Mouse (Mus musculus) liver, postnatal 0 days (tissue): Measurements from ENCODE around the gene Entpd5.

ENCODE experiments used
- CTCF ChIP-seq: sonication (generic); IDR thresholded peaks from 2 replicates; pipeline ENCODE4 v1.5.1; 2016; ENCODE audit warnings: antibody characterized with exemption, low read depth
- EP300 ChIP-seq: IDR thresholded peaks from 2 replicates; pipeline ENCODE4 v1.6.1; 2016; ENCODE audit warnings: antibody characterized with exemption, low read depth, mild to moderate bottlenecking

DNA sequence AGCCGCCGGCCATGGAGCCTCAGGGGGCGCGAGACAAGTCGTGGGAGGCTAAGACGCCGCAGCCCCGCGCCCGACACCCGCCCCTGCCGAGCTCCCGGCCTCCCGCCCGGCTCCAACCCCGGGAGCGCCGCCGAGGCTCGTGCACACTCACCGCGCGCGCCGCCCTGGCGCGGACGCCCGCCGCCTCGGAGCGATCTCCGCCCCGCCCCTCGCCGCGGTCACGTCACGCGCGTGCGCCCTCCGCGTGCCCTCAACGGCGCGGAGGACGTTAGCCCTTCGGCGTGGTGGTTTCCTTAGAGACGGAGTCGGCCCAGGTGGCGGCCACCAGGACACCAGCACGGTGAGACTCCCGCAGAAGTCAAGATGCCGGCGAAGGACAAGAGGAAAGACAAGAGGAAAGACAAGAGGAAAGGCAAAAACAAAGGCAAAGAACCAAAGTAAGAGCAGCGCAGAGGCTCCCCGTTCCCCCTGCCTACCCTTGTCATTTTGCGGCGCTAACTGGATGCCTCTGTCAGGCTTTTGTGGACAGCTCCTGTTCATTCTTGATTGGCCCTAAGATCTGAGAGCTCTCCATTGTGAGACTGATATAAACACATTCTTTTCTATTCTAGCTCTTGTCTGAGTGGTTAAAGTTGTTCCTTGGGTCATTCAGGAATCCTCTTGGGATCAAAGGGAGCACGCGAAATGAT is at the start of gene Entpd5, which contains the start of gene Bbof1:
- no peak for TF ChIP-seq CTCF
- no peak for TF ChIP-seq EP300
